Mouse (Mus musculus) liver, adult 2 months (tissue): ENCODE results near the gene Abcb10.

ENCODE experiments used
- CTCF ChIP-seq: fragments of 200-500 bp; IDR thresholded peaks from 2 replicates; pipeline ENCODE4 v1.5.1; 2011; ENCODE audit warnings: low read depth, low read length, control low read depth
- POLR2A ChIP-seq: fragments of 200-500 bp; IDR thresholded peaks from 2 replicates; pipeline ENCODE4 v1.6.1; 2011; ENCODE audit warnings: low read length, control low read depth; ENCODE audit not compliant: insufficient read depth; ENCODE audit errors: extremely low read depth

DNA sequence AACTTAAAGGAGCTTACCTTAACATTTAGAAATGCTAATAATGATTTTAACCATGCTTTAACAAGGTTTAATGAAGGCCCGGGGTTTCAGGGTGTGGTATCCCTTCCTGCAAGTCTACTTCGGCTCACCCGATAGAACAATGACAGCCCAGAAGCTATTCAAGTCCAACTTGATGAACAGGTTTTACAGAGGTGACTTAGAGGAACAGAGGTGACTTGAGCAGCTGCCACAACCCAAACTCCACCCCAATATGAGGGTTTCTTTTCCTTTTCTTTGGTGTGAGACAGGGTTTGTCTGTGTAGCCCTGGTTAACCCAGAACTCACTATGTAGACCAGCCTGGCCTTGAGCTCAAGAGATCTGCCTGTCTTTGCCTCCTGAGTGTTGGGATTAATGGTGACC, 11.1 kb upstream of the Abcb10 start:
- TF ChIP-seq CTCF = no peak
- TF ChIP-seq POLR2A = no peak
